Mouse (Mus musculus) adrenal gland, postnatal 10 days (tissue): ENCODE results near the gene Nr1h4. TPM values are rescaled to one million over a fixed set of nuclear protein-coding genes. Genes with fewer than 3 reads are reported as not detected.

Experiments used
- DNase-seq: peaks from one replicate; pipeline ENCODE4 v3.0.0; 2021; ENCODE audit warnings: mixed read lengths
- total RNA-seq, 2 experiments: library from RNA; stranded (reverse); gene quantifications; 2 replicates each; pipeline ENCODE4 v1.2.3; 2021

Gene Nr1h4
- total RNA-seq, 2 experiments from 2014 or later = 14.5 to 19.2 TPM

GRCm38 (mm10) chr10:89481638-89482037, 51.7 kb downstream of the Nr1h4 start:
- no peak for DNase-seq

- no peak for DNase-seq
These were observed 54.6 kb downstream of the Nr1h4 start for GRCm38 (mm10) chr10:89478766-89479165.

- no peak for DNase-seq
These were observed 62.6 kb downstream of the Nr1h4 start for GRCm38 (mm10) chr10:89470596-89471353.

- no peak for DNase-seq
These were observed 68.5 kb downstream of the Nr1h4 start for GRCm38 (mm10) chr10:89464760-89465405.

GRCm38 (mm10) chr10:89462890-89463289, 70.5 kb downstream of the Nr1h4 start:
- no peak for DNase-seq

GRCm38 (mm10) chr10:89461856-89462507, 71.4 kb downstream of the Nr1h4 start:
- peak; percentile 86 for DNase-seq

GRCm38 (mm10) chr10:89460972-89461371, 72.4 kb downstream of the Nr1h4 start:
- DNase-seq = no peak

GRCm38 (mm10) chr10:89458770-89459169, 74.6 kb downstream of the Nr1h4 start:
- peak; percentile 70 for DNase-seq

- DNase-seq = no peak
These were observed 79.6 kb downstream of the Nr1h4 start for GRCm38 (mm10) chr10:89453794-89454193.

GRCm38 (mm10) chr10:89453068-89453641, 80.2 kb downstream of the Nr1h4 start:
- DNase-seq = no peak

GRCm38 (mm10) chr10:89450411-89450810, 83.0 kb downstream of the Nr1h4 start:
- DNase-seq = peak; percentile 38

GRCm38 (mm10) chr10:89444381-89444780, 89.0 kb downstream of the Nr1h4 start:
- no peak for DNase-seq

- peak; percentile 91 for DNase-seq
These were observed 89.7 kb downstream of the Nr1h4 start, which contains the start of gene Gas2l3 for GRCm38 (mm10) chr10:89443623-89444151. Gas2l3 (minus strand) TSS chr10:89443967.

- no peak for DNase-seq
These were observed 90.2 kb downstream of the Nr1h4 start for GRCm38 (mm10) chr10:89443115-89443622.

- DNase-seq = no peak
These were observed 90.7 kb downstream of the Nr1h4 start for GRCm38 (mm10) chr10:89442640-89443039.

- DNase-seq = no peak
These were observed 91.4 kb downstream of the Nr1h4 start for GRCm38 (mm10) chr10:89441961-89442360.

- DNase-seq = no peak
These were observed 94.0 kb downstream of the Nr1h4 start for GRCm38 (mm10) chr10:89439380-89439779.

GRCm38 (mm10) chr10:89437996-89438395, 95.4 kb downstream of the Nr1h4 start:
- peak; percentile 47 for DNase-seq

- DNase-seq = no peak
These were observed 95.9 kb downstream of the Nr1h4 start for GRCm38 (mm10) chr10:89437472-89437871.

GRCm38 (mm10) chr10:89435920-89436319, 97.5 kb downstream of the Nr1h4 start:
- DNase-seq = no peak

GRCm38 (mm10) chr10:89435413-89435812, 98.0 kb downstream of the Nr1h4 start:
- no peak for DNase-seq

GRCm38 (mm10) chr10:89434509-89435210, 98.7 kb downstream of the Nr1h4 start:
- DNase-seq = no peak
